Mouse (Mus musculus) neural tube, embryonic 14.5 days (tissue): Measurements from ENCODE around the gene Fbxo39. TPM values are rescaled to one million over a fixed set of nuclear protein-coding genes. Genes with fewer than 3 reads are reported as not detected.

Source experiments
- ATAC-seq: fragments of 200-750 bp; cut with Nextera tagmentation; 2 replicates; pipeline ENCODE4 v1.8.0; 2017; ENCODE audit warnings: low read depth, mild to moderate bottlenecking, moderate TSS enrichment, moderate library complexity
- H3K27ac ChIP-seq: fragments of 300-500 bp; sonication (generic); 2 replicates; pipeline ENCODE4 v1.5.1; 2014; ENCODE audit warnings: low read depth, mild to moderate bottlenecking, control low read depth, low read length, moderate library complexity, mixed read lengths
- H3K27me3 ChIP-seq: fragments of 300-500 bp; sonication (generic); 2 replicates; pipeline ENCODE4 v1.6.1; 2014; ENCODE audit warnings: low read length; ENCODE audit not compliant: control insufficient read depth, insufficient read depth
- H3K36me3 ChIP-seq: fragments of 300-500 bp; sonication (generic); 2 replicates; pipeline ENCODE4 v1.6.1; 2014; ENCODE audit warnings: low read length, mixed read lengths; ENCODE audit not compliant: control insufficient read depth, insufficient read depth
- H3K4me1 ChIP-seq: fragments of 300-500 bp; sonication (generic); 2 replicates; pipeline ENCODE4 v1.6.1; 2014; ENCODE audit warnings: low read length; ENCODE audit not compliant: control insufficient read depth, insufficient read depth
- H3K4me2 ChIP-seq: fragments of 300-500 bp; sonication (generic); 2 replicates; pipeline ENCODE4 v1.6.1; 2014; ENCODE audit warnings: mild to moderate bottlenecking, low read depth, low read length, control low read depth
- H3K4me3 ChIP-seq: fragments of 300-500 bp; sonication (generic); 2 replicates; pipeline ENCODE4 v1.5.1; 2014; ENCODE audit warnings: low read depth, low read length, control low read depth, mixed read lengths
- H3K9ac ChIP-seq: fragments of 300-500 bp; sonication (generic); replicated peaks from 2 replicates; pipeline ENCODE4 v1.6.1; 2014; ENCODE audit warnings: low read depth, mild to moderate bottlenecking, control low read depth, low read length, mixed read lengths
- H3K9me3 ChIP-seq: fragments of 300-500 bp; sonication (generic); 2 replicates; pipeline ENCODE4 v1.6.1; 2016; ENCODE audit warnings: low read length; ENCODE audit not compliant: control insufficient read depth
- WGBS: fragments of 180-500 bp; shearing (Covaris S2); extraction: QIAGEN DNeasy Blood & Tissue Kit; methylation state at CpG from one replicate; pipeline ENCODE4 v1.1.7; 2014; 5-methylcytosine and 5-hydroxymethylcytosine counted together
- polyA plus RNA-seq: library from polyadenylated mRNA; unstranded; fragments of >200 nt; fragmentation: Nextera tagmentation; extraction: Ambion mirVana; gene quantifications from 2 replicates; pipeline ENCODE4 v1.2.1, GENCODE M21; 2014

The Fbxo39 gene
- polyA plus RNA-seq, 1 experiment from 2014 or later = not detected

DNA sequence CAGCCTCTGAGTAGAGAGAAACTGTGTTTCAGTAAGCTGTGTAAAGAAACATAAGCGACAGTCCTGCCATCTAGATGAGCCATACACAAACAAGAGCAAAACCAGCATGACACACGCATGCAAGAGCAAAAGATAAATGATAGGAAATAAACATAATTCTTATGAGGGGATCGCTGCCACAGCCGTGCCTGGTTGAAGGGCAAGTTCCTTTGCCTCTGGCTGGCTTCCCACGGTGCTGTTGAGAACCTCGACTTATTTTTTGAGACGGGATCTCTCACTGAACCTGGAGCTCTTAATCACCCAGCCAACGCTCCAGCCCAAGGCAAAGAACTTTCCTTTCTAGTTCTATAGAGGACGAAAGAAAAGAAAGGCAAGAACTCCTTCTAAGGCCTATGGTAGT is 51.9 kb downstream of the Fbxo39 start:
- H3K27me3 ChIP-seq = no peaks in the 10 kb centered on the region
- no peak for ATAC-seq
- H3K4me1 ChIP-seq = peaks cover 3% of the 10 kb centered on the region; the same call in 1 of the 2 replicates
- H3K9me3 ChIP-seq = no peaks in the 10 kb centered on the region
- H3K9ac ChIP-seq = no peak overlapping the region
- WGBS = 82% methylated on average over 9 of the region's 9 CpGs
- H3K4me2 ChIP-seq = no peak overlapping the region
- H3K4me3 ChIP-seq = no peak overlapping the region
- no peaks in the 10 kb centered on the region for H3K36me3 ChIP-seq
- no peak overlapping the region for H3K27ac ChIP-seq

DNA sequence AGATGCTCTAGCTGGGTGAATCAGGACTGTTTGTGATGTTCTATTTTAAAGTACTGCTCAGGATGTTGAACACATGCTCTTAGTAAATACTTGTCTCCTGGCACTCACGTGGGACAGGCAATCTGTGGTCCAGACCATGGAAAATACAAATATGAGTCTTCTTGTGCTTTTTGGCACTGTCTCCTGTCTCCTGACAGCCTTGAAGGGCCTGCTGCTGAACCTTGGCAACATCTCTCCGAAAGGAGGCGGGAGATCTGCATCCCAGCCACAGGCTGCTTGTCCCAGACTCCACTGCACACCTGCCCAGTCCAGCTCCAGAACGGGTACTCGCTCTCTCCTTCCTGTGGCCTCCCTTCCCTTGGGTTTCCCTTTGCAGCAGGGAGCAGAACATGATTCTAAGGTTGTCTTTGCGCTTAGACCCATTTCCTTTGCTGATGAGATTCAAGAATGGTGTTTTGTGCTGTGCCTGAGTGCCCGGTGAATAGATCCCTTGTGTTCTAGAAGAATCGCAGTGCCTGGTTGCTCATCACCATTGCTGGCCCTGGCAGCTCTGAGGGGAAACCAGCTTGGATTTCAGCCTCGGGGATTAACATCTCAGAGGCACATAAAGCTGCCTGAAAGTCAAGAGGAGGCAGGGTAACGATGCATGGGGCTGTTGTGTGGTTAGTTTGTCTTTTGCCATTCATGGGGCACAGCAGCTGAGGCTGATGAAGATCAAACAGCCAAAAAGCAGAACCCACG is 53.9 kb downstream of the Fbxo39 start:
- H3K9me3 ChIP-seq = no peaks in the 10 kb centered on the region
- ATAC-seq = no peak
- WGBS = 61% methylated on average over 11 of the region's 11 CpGs
- H3K4me2 ChIP-seq = no peak overlapping the region
- H3K9ac ChIP-seq = no peak overlapping the region
- H3K27me3 ChIP-seq = no peaks in the 10 kb centered on the region
- no peak overlapping the region for H3K4me3 ChIP-seq
- H3K36me3 ChIP-seq = no peaks in the 10 kb centered on the region
- H3K27ac ChIP-seq = no peak overlapping the region
- H3K4me1 ChIP-seq = no peaks in the 10 kb centered on the region

Other genes starting within 250 kb of the Fbxo39 start
- 4.4 and 6.4 TPM in 2 replicates for gene Pitpnm3, start 178.7 kb upstream of the Fbxo39 start, polyA plus RNA-seq
- 0.12 and 0.36 TPM in 2 replicates for gene Gm43951, start 107.6 kb upstream of the Fbxo39 start, polyA plus RNA-seq
- gene 4933427D14Rik, start 107.0 kb upstream of the Fbxo39 start, polyA plus RNA-seq = 15.9 and 20.1 TPM in 2 replicates
- 147 and 158 TPM in 2 replicates for gene Txndc17, start 106.9 kb upstream of the Fbxo39 start, polyA plus RNA-seq
- gene Med31, start 98.9 kb upstream of the Fbxo39 start, polyA plus RNA-seq = 54.9 and 55.6 TPM in 2 replicates
- 0.76 and 1.8 TPM in 2 replicates for gene Slc13a5, start 47.2 kb upstream of the Fbxo39 start, polyA plus RNA-seq
- gene Xaf1, start 12.8 kb upstream of the Fbxo39 start, polyA plus RNA-seq = 1.4 and 1.6 TPM in 2 replicates
- 5.5 and 8.8 TPM in 2 replicates for gene Tekt1, start 48.0 kb downstream of the Fbxo39 start, polyA plus RNA-seq
- 3.3 and 5.3 TPM in 2 replicates for gene Smtnl2, start 97.3 kb downstream of the Fbxo39 start, polyA plus RNA-seq
- not detected in 2 replicates for gene Ggt6, start 121.1 kb downstream of the Fbxo39 start, polyA plus RNA-seq
- gene Mybbp1a, start 126.9 kb downstream of the Fbxo39 start, polyA plus RNA-seq = 55.1 and 63.5 TPM in 2 replicates
- 12.1 and 15.1 TPM in 2 replicates for gene Spns2, start 175.5 kb downstream of the Fbxo39 start, polyA plus RNA-seq
- 0.11 TPM in 1 of 2 replicates, not detected in the other for gene Spns3, start 236.1 kb downstream of the Fbxo39 start, polyA plus RNA-seq